Mouse (Mus musculus): Measurements from ENCODE around the gene Pten. TPM values are rescaled to one million over a fixed set of nuclear protein-coding genes. Genes with fewer than 3 reads are reported as not detected.

The Pten gene
- total and polyA plus RNA-seq, 3 experiments = 24.1 to 41.5 (median 36.8) TPM

- in situ Hi-C loops (cut with MboI; ENCODE audit: low pct_ligation_motif_present, low pct_unique_long_range_greater_than_20kb, low sequenced_read_pairs) = no loop called here
These were observed 17.6 kb upstream of the Pten start, which contains the start of gene Atad1 for GRCm38 (mm10) chr19:32739686-32740085. Gene Atad1, minus strand, starts transcription at chr19:32739786.

DNA sequence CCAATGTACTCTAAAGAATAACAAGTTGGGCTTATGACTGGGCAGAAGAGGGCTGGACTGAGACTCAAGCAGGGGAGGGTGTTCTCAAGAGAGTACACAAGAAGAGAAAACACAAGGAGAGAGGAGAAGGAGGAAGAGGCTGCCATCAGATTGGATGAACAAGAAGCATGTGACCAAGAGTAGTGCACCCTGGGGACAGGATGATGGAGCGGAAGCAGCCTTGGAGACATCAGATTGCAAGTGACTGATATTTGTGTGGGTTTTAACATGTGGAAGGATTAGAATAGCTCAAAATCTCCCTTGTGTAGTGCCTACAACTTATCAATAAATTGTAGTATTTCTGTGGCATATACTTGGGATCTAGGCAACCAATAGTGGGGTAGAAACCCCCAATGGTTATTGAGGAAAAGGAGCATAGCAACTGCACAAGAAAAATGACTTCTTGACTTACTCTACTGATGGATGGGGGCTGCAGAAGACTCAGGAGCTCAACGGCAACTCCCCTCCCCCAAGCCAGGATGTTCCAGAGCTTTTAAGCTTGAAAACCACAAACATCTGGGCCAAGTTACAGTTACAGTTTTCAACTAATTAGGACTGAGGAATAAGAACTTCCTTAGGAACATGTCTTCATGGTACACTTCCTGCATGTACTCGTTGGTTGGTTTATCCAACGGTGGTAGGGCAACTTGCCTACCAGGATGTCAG lies 16.5 kb upstream of the Pten start:
- Histone ChIP-seq H3K27me3 (replicated peaks) (no peaks in the 10 kb centered on the region), H3K36me3 (replicated peaks in 1 of 2; ENCODE audit: control insufficient read depth in 1 of 2, insufficient read depth in 1 of 2, low read length in 1 of 2) (no peaks in the 10 kb centered on the region), H3K9ac (ENCODE audit: insufficient read depth, low read depth) (no peak overlapping the region), H3K4me2 (ENCODE audit: insufficient read depth, low read depth, poor library complexity, severe bottlenecking) (no peak overlapping the region), H3K27ac (ENCODE audit: insufficient read depth, low read depth) (no peak overlapping the region), H3K9me3 (replicated peaks; ENCODE audit: low read length) (no peaks in the 10 kb centered on the region), H3K4me1 (ENCODE audit: control insufficient read depth in 1 of 2, insufficient read depth in 2 of 2) (peaks cover 0 to 7% of the 10 kb centered on the region in 2 experiments; a peak in 2 of 4 replicates), H3K79me2 (replicated peaks; ENCODE audit: control insufficient read depth, extremely low read depth, insufficient read depth, poor library complexity, severe bottlenecking) (no peaks in the 10 kb centered on the region), H3K4me3 (replicated peaks in 1 of 3; ENCODE audit: low read depth in 2 of 3, low read length in 2 of 3, poor library complexity in 1 of 3) (no peak overlapping the region)
- in situ Hi-C loops (cut with MboI; ENCODE audit: low pct_ligation_motif_present, low pct_unique_long_range_greater_than_20kb, low sequenced_read_pairs) (no loop called here), dilution Hi-C loops (cut with MboI; ENCODE audit: extremely low pct_ligation_motif_present, extremely low pct_unique_long_range_greater_than_20kb, low sequenced_read_pairs) (no loop called here)
- no peak for DNase-seq (ENCODE audit: extremely low read depth)
- TF ChIP-seq MAFK (IDR thresholded peaks at IDR 0.05; ENCODE audit: insufficient replicate concordance, low read length) = no peak
- no peak for TF ChIP-seq EP300 (IDR thresholded peaks at IDR 0.05; ENCODE audit: low read length)
- TF ChIP-seq NRF1 (IDR thresholded peaks at IDR 0.05; ENCODE audit: low read depth, low read length) = no peak
- TF ChIP-seq USF1 (IDR thresholded peaks at IDR 0.05; ENCODE audit: low read depth, low read length) = no peak
- TF ChIP-seq MXI1 (IDR thresholded peaks at IDR 0.05; ENCODE audit: low read depth, low read length) = no peak
- no peak for TF ChIP-seq ZMIZ1 (IDR thresholded peaks at IDR 0.05; ENCODE audit: low read depth, low read length)
- no peak for TF ChIP-seq POLR2AphosphoS2 (IDR thresholded peaks at IDR 0.05; ENCODE audit: low read depth, low read length)
- TF ChIP-seq IRF4 (IDR thresholded peaks at IDR 0.05; ENCODE audit: low read depth, low read length) = no peak
- TF ChIP-seq CTCF (conservative IDR thresholded peaks at IDR 0.05 in 1 of 2, IDR thresholded peaks at IDR 0.05 in 1 of 2; ENCODE audit: low read depth in 2 of 2, low read length in 2 of 2) = no peak
- no peak for TF ChIP-seq CHD2 (IDR thresholded peaks at IDR 0.05; ENCODE audit: low read length)
- no peak for TF ChIP-seq GABPA (IDR thresholded peaks at IDR 0.05; ENCODE audit: insufficient replicate concordance, low read depth, low read length)
- no peak for TF ChIP-seq MYC (IDR thresholded peaks at IDR 0.05; ENCODE audit: low read depth, low read length)
- TF ChIP-seq MAX (IDR thresholded peaks at IDR 0.05; ENCODE audit: low read length) = no peak
- TF ChIP-seq POLR2A (IDR thresholded peaks at IDR 0.05; ENCODE audit: low read depth, low read length) = no peak
- TF ChIP-seq MAZ (IDR thresholded peaks at IDR 0.05; ENCODE audit: low read depth, low read length) = no peak
- TF ChIP-seq ELF1 (IDR thresholded peaks at IDR 0.05; ENCODE audit: low read depth, low read length) = no peak
- TF ChIP-seq CHD1 (IDR thresholded peaks at IDR 0.05; ENCODE audit: low read depth, low read length) = no peak
- no peak for TF ChIP-seq USF2 (conservative IDR thresholded peaks at IDR 0.05; ENCODE audit: low read depth, low read length)
- no peak for TF ChIP-seq ETS1 (conservative IDR thresholded peaks at IDR 0.05; ENCODE audit: low read depth, low read length)
- TF ChIP-seq NELFE (IDR thresholded peaks at IDR 0.05; ENCODE audit: low read depth, low read length) = no peak

More at GRCm38 (mm10) chr19:32739686-32740085, 17.6 kb upstream of the Pten start, which contains the start of gene Atad1:
- H3K27ac ChIP-seq (ENCODE audit: insufficient read depth, low read depth) = no peak within 1 kb of the TSS
- no peak for TF ChIP-seq RAD21 (IDR thresholded peaks at IDR 0.05; ENCODE audit: low read depth, low read length)
- no peak for TF ChIP-seq ZKSCAN1 (IDR thresholded peaks at IDR 0.05; ENCODE audit: borderline replicate concordance, low read depth, low read length)
- no peak for TF ChIP-seq CHD2 (IDR thresholded peaks at IDR 0.05; ENCODE audit: low read length)
- no peak for TF ChIP-seq CTCF (conservative IDR thresholded peaks at IDR 0.05 in 1 of 2, IDR thresholded peaks at IDR 0.05 in 1 of 2; ENCODE audit: low read depth in 2 of 2, low read length in 2 of 2)
- TF ChIP-seq ETS1 (conservative IDR thresholded peaks at IDR 0.05; ENCODE audit: low read depth, low read length) = no peak
- TF ChIP-seq ZC3H11A (IDR thresholded peaks at IDR 0.05; ENCODE audit: low read depth, low read length) = no peak
- TF ChIP-seq KAT2A (IDR thresholded peaks at IDR 0.05; ENCODE audit: insufficient replicate concordance, low read length) = no peak
- TF ChIP-seq EP300 (IDR thresholded peaks at IDR 0.05; ENCODE audit: low read length) = no peak
- TF ChIP-seq IRF4 (IDR thresholded peaks at IDR 0.05; ENCODE audit: low read depth, low read length) = no peak
- H3K36me3 ChIP-seq (replicated peaks in 1 of 2; ENCODE audit: control insufficient read depth in 1 of 2, insufficient read depth in 1 of 2, low read length in 1 of 2) = no peaks in the 10 kb centered on the region
- H3K9me3 ChIP-seq (replicated peaks; ENCODE audit: low read length) = no peaks in the 10 kb centered on the region
- DNase-seq (ENCODE audit: extremely low read depth) = no peak
- no peak within 1 kb of the TSS for H3K9ac ChIP-seq (ENCODE audit: insufficient read depth, low read depth)
- dilution Hi-C loops (cut with MboI; ENCODE audit: extremely low pct_ligation_motif_present, extremely low pct_unique_long_range_greater_than_20kb, low sequenced_read_pairs) = no loop called here
- no peak within 1 kb of the TSS for H3K4me3 ChIP-seq (replicated peaks in 1 of 3; ENCODE audit: low read depth in 2 of 3, low read length in 2 of 3, poor library complexity in 1 of 3)
- H3K4me1 ChIP-seq (ENCODE audit: control insufficient read depth in 1 of 2, insufficient read depth in 2 of 2) = peaks cover 0 to 7% of the 10 kb centered on the region in 2 experiments; a peak in 2 of 4 replicates
- no peak within 1 kb of the TSS for H3K4me2 ChIP-seq (ENCODE audit: insufficient read depth, low read depth, poor library complexity, severe bottlenecking)
- no peaks in the 10 kb centered on the region for H3K79me2 ChIP-seq (replicated peaks; ENCODE audit: control insufficient read depth, extremely low read depth, insufficient read depth, poor library complexity, severe bottlenecking)
- no peaks in the 10 kb centered on the region for H3K27me3 ChIP-seq (replicated peaks)
